Mouse (Mus musculus) neural tube, embryonic 12.5 days (tissue): Measurements from ENCODE around the gene Mepce. TPM values are rescaled to one million over a fixed set of nuclear protein-coding genes. Genes with fewer than 3 reads are reported as not detected.
A peak's percentile ranks its signal among the peaks of the same experiment; 100 is the strongest.

ENCODE experiments used
- ATAC-seq: fragments of 200-750 bp; cut with Nextera tagmentation; 2 replicates; pipeline ENCODE4 v1.8.0; 2017; ENCODE audit warnings: low read depth, mild to moderate bottlenecking, moderate TSS enrichment, moderate library complexity; ENCODE audit not compliant: low FRiP score
- H3K27ac ChIP-seq: fragments of 300-500 bp; sonication (generic); 2 replicates; pipeline ENCODE4 v1.5.1; 2016
- H3K27me3 ChIP-seq: fragments of 300-500 bp; sonication (generic); replicated peaks from 2 replicates; pipeline ENCODE4 v1.6.1; 2016; ENCODE audit warnings: mild to moderate bottlenecking
- H3K36me3 ChIP-seq: fragments of 300-500 bp; sonication (generic); 2 replicates; pipeline ENCODE4 v1.6.1; 2016; ENCODE audit warnings: mild to moderate bottlenecking
- H3K4me1 ChIP-seq: fragments of 300-500 bp; sonication (generic); 2 replicates; pipeline ENCODE4 v1.6.1; 2016
- H3K4me2 ChIP-seq: fragments of 300-500 bp; sonication (generic); replicated peaks from 2 replicates; pipeline ENCODE4 v1.6.1; 2016; ENCODE audit warnings: mild to moderate bottlenecking
- H3K4me3 ChIP-seq: fragments of 300-500 bp; sonication (generic); 2 replicates; pipeline ENCODE4 v1.5.1; 2016
- H3K9ac ChIP-seq: fragments of 300-500 bp; sonication (generic); 2 replicates; pipeline ENCODE4 v1.6.1; 2016; ENCODE audit warnings: mild to moderate bottlenecking
- H3K9me3 ChIP-seq: fragments of 300-500 bp; sonication (generic); 2 replicates; pipeline ENCODE4 v1.6.1; 2016; ENCODE audit warnings: mild to moderate bottlenecking
- WGBS: fragments of 180-500 bp; shearing (Covaris S2); methylation state at CpG from one replicate; pipeline ENCODE4 v1.1.7; 2016; 5-methylcytosine and 5-hydroxymethylcytosine counted together
- polyA plus RNA-seq: library from polyadenylated mRNA; unstranded; fragments of >200 nt; fragmentation: Nextera tagmentation; extraction: Ambion mirVana; gene quantifications from 2 replicates; pipeline ENCODE4 v1.2.1, GENCODE M21; 2016

Gene Mepce
- polyA plus RNA-seq, 1 experiment from 2014 or later: 15.4 TPM

DNA sequence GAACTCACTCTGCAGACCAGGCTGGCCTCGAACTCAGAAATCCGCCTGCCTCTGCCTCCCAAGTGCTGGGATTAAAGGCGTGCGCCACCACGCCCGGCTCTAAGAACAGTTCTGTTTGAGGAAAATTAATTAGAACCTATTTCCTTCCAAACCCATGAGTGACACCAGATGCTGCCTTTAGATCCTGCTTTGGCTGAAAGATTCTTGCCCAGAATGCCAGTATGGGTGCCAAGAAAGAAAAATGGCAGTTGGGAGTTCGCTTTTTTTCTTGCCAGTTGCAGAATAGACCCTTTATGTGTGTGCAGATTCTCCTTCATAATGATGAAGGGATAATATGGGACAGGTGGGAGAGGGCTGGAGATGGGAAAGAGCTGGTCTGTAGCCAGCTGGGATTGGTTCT lies 43.3 kb downstream of the Mepce start:
- H3K36me3 ChIP-seq: no peaks in the 10 kb centered on the region
- no peak for ATAC-seq
- H3K4me1 ChIP-seq: peaks cover 50% of the 10 kb centered on the region
- H3K9me3 ChIP-seq: no peaks in the 10 kb centered on the region
- H3K4me3 ChIP-seq: no peak overlapping the region
- WGBS: 94% methylated on average over 7 of the region's 7 CpGs
- no peaks in the 10 kb centered on the region for H3K27me3 ChIP-seq
- H3K9ac ChIP-seq: no peak overlapping the region
- no peak overlapping the region for H3K4me2 ChIP-seq
- H3K27ac ChIP-seq: no peak overlapping the region

DNA sequence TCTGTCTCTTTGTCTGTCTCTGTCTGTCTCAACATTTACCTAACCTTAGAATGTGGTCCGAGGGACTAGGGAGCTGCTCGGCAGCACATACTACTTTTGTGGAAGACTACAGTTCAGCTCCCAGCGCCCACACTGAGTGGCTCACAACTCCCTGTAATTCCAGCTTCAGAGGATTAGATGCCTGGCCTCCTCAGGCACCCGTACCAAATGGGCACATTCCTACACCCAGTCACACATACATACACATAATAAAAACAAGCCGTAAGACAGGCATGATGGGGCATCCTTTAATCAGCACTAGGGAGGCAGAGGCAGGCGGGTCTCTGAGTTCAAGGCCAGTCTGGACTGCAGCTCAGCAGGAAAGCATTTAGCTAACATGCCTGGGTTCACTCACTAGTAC lies 44.6 kb downstream of the Mepce start:
- H3K4me2 ChIP-seq: no peak overlapping the region
- no peaks in the 10 kb centered on the region for H3K27me3 ChIP-seq
- no peak overlapping the region for H3K9ac ChIP-seq
- H3K4me3 ChIP-seq: no peak overlapping the region
- 90% methylated on average over 6 of the region's 6 CpGs for WGBS
- no peak for ATAC-seq
- H3K36me3 ChIP-seq: peaks cover 3% of the 10 kb centered on the region
- H3K9me3 ChIP-seq: no peaks in the 10 kb centered on the region
- peaks cover 51% of the 10 kb centered on the region for H3K4me1 ChIP-seq
- no peak overlapping the region for H3K27ac ChIP-seq

DNA sequence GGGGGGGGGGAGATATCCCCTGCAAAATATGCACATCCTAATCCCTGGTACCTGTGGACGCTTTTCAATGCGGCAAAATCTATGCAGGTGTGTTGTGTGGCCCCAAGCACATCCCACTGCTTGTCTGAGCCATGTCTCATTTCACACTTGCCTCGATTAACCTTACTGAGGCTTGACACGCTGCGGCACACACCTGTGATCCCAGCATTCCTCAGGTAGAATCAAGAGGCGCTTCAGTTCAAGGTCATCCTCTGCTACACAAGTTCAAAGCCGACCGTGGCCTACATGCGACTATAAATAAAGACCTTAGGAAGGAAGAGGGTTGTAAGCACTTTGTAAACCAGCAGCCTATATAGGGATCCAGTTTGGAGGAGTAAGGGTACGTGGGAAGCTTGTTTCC lies 45.4 kb downstream of the Mepce start:
- H3K9ac ChIP-seq: no peak overlapping the region
- H3K27me3 ChIP-seq: no peaks in the 10 kb centered on the region
- peaks cover 7% of the 10 kb centered on the region for H3K36me3 ChIP-seq
- no peaks in the 10 kb centered on the region for H3K9me3 ChIP-seq
- 74% methylated on average over 10 of the region's 10 CpGs for WGBS
- no peak for ATAC-seq
- peaks cover 46% of the 10 kb centered on the region for H3K4me1 ChIP-seq
- H3K4me3 ChIP-seq: no peak overlapping the region
- H3K27ac ChIP-seq: no peak overlapping the region
- peak overlapping the region; percentile 92 for H3K4me2 ChIP-seq

DNA sequence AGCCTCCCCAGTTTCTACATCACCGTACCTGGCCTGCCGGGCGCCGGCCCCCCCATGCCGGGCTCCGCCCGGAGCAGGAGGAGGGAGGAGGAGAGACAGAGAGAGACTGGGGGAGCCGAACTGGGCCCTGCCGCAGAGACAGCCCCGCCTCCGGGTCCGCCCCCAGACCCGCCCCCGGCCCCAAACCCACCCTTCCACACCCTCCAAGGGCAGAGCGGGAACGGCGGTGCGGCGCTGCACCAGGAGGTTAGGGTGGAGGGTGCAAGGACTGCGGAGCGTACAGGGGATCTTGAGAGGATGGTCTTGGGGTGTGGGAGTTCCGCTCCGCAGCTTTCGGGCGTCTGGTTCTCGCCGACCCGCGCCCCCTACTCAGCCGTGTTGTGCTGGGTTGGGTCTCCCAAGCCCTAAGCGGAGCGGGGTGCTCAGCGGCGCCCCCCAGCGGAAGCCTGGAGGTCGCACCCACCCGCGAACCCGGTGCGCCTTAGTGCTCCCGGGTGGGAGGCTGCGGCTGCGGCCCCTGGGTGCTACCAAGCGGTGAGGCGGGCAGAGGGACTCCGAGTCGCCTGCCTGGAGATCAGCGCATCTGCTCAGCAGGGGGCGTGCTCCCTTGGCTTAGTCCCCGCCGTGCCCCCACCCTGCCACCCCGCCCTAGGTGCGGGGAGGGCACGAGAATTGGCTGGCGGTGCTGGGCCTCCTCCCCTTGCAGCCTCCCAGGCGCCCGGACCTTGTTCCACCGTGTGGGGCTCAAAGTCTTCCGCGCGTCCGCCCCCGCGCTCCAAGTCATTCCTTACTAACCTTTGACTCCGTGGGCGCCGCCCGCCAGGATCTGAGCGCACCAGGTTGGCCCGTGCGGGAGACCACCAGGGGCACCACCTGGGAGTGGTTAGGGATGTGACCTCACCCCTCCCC lies 46.2 kb downstream of the Mepce start, which contains the start of gene Nyap1:
Gene Nyap1 (minus strand): TSS at position 585 of the 909 bp plus-strand sequence.
- H3K4me1 ChIP-seq: peaks cover 40% of the 10 kb centered on the region
- H3K9ac ChIP-seq: peak within 1 kb of the TSS; percentile 78
- no peaks in the 10 kb centered on the region for H3K9me3 ChIP-seq
- H3K36me3 ChIP-seq: peaks cover 13% of the 10 kb centered on the region
- ATAC-seq: peak; percentile 83
- peak within 1 kb of the TSS; percentile 79 for H3K4me3 ChIP-seq
- H3K27ac ChIP-seq: peak within 1 kb of the TSS; percentile 57
- H3K4me2 ChIP-seq: peak within 1 kb of the TSS; percentile 92
- under 1% methylated on average over 71 of the region's 71 CpGs for WGBS
- H3K27me3 ChIP-seq: no peaks in the 10 kb centered on the region

DNA sequence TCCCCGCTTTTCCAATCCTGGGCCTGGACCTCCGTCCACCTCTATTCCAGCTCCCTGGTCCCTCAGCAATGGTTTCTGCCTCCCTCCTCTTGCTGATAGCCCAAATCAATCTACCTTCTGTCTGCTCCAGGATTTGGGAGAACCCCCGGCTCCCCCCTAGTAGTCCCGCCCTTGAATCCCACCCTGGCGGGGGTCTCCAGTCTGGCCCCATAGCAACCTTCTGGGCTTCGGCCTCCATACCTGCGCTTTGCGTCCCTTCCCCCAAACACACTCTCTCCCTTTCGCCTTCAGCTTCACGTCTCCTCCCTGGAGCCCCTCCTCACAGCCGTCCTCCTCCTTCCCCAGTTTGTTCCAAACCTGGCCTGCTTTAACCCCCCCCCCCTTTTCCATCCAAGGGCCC lies 46.9 kb downstream of the Mepce start:
- Histone ChIP-seq H3K27ac (no peak overlapping the region), H3K36me3 (peaks cover 21% of the 10 kb centered on the region), H3K9ac (peak overlapping the region; percentile 78), H3K27me3 (no peaks in the 10 kb centered on the region), H3K4me3 (peak overlapping the region; percentile 79), H3K4me2 (peak overlapping the region; percentile 92), H3K9me3 (no peaks in the 10 kb centered on the region), H3K4me1 (peaks cover 45% of the 10 kb centered on the region)
- WGBS: 4% methylated on average over 11 of the region's 11 CpGs
- ATAC-seq: peak; percentile 14; the same call in 1 of the 2 replicates

DNA sequence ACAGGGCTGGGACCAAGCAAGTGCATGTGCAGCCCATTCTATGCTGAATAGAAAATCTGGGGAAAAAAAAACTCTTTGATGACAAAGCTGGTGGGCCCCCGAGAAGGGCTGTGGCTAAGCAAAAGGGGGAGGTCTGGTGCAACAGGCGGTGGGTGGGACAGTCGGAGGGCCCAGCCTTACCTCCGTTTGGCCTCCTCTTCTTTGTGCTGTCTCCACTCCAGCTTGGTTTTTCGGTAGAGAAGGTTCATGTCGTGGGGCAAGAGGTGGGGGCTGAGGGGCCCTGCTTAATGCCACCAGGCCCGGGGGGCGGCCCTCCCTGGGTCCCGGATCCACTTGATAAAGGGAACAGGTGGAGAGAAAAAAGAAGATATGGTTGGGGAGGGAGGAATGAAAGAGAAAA lies 48.0 kb downstream of the Mepce start:
- Histone ChIP-seq H3K4me1 (peaks cover 52% of the 10 kb centered on the region), H3K27me3 (no peaks in the 10 kb centered on the region), H3K9me3 (no peaks in the 10 kb centered on the region), H3K36me3 (peaks cover 29% of the 10 kb centered on the region), H3K9ac (peak overlapping the region; percentile 78), H3K4me2 (peak overlapping the region; percentile 92), H3K4me3 (peak overlapping the region; percentile 79), H3K27ac (no peak overlapping the region)
- WGBS: 37% methylated on average over 9 of the region's 9 CpGs
- ATAC-seq: no peak

DNA sequence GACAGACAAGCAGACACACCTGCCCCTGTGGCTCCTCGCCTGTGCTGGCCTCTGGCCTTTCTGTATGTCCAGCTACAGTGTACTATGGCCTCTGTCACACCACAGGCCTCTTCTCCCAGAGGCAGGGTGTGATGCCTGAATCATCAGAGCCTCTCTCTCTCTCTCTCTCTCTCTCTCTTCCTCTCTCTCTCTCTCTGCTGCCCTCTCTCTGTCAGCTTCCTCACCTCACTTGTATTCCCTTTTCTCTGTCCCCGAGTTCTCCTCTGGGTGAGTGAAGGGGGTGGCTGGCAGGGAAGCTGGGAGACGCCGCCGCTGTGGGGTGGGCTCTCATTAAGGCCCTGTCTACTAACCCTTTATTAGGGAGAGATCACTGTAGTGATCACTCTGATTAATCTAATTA lies 48.9 kb downstream of the Mepce start:
- Histone ChIP-seq H3K4me3 (no peak overlapping the region), H3K9me3 (no peaks in the 10 kb centered on the region), H3K4me2 (peak overlapping the region; percentile 92), H3K9ac (peak overlapping the region; percentile 78; the same call in 1 of the 2 replicates), H3K27me3 (no peaks in the 10 kb centered on the region), H3K27ac (no peak overlapping the region), H3K36me3 (peaks cover 30% of the 10 kb centered on the region), H3K4me1 (peaks cover 60% of the 10 kb centered on the region)
- 37% methylated on average over 5 of the region's 5 CpGs for WGBS
- ATAC-seq: no peak

DNA sequence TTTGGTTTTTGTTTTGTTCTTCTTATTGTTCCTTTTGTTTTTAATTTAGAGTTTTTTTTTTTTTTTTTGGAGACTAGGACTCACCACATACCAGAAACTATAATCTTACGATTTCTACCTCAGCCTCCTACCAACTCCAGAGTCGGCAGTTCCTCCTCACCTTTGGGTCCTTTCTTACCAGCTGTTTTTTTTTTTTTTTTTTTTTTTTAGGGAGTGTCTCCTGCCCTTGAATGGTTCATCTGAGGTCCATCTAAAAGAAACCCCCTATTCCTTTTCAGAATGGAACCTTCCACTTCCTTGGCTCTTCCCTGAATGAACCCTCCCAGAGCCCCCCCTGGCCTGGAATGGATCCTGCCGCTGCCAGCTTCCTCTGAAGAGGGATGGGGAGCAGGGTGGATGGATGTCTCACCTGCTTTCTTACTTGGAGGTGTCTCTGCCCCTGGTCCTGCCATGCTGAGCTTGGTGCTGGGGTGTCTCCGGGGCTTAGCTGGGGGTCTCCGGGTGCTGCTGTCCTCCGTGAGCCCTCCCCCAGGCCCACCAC lies 50.0 kb downstream of the Mepce start:
- H3K4me2 ChIP-seq: peak overlapping the region; percentile 92; the same call in 1 of the 2 replicates

DNA sequence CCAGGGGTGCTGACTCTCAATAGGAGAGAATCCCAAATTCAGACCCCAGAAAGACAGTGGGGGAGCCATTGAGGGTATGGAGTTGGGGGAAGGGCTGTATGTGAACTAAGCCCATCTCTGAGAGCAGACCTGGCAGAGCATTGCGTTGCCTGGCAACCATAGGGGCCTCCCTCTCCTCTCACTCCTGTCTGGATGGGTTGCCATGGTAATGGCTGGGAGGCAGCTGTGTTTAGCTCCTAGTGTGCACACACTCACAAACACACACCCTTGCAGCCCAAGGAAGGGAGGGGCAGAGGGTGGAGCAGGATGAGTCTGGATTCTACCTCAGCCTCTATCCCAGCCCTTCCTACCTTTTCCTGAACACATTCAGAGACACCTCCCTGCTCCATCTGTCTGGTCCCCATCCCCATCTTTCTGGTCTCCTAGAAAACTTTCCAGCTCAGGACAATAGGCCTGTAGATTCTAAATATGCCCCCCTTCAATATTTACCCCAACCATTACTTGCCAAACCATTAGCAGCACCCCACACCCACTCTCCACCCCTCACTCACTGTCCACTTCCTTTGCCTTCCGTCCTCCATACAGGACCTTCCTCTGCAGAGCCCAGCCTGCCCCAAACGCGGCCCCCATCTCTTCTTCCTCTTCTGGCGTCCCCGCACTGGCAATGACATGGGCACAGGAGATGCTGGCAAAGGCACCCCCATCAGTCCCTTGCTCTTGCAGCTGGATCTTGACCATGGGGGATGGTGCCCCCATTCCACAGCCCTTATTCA lies 53.0 kb downstream of the Mepce start:
- 56% methylated on average over 6 of the region's 6 CpGs for WGBS
- H3K4me1 ChIP-seq: peaks cover 51% of the 10 kb centered on the region
- ATAC-seq: peak; percentile 97
- peak overlapping the region; percentile 97 for H3K27ac ChIP-seq
- H3K9ac ChIP-seq: peak overlapping the region; percentile 42
- peaks cover 63% of the 10 kb centered on the region for H3K36me3 ChIP-seq
- peak overlapping the region; percentile 18; the same call in 1 of the 2 replicates for H3K4me3 ChIP-seq
- H3K27me3 ChIP-seq: no peaks in the 10 kb centered on the region
- no peaks in the 10 kb centered on the region for H3K9me3 ChIP-seq
- peak overlapping the region; percentile 54 for H3K4me2 ChIP-seq

More for the DNA sequence above, 50.0 kb downstream of the Mepce start:
- H3K9ac ChIP-seq: 0 out of 2 replicates have a peak overlapping the region, but pooled peaks have one; percentile 38
- peaks cover 40% of the 10 kb centered on the region for H3K36me3 ChIP-seq
- no peaks in the 10 kb centered on the region for H3K9me3 ChIP-seq
- peaks cover 61% of the 10 kb centered on the region for H3K4me1 ChIP-seq
- H3K27ac ChIP-seq: no peak overlapping the region
- no peaks in the 10 kb centered on the region for H3K27me3 ChIP-seq
- no peak for ATAC-seq
- H3K4me3 ChIP-seq: no peak overlapping the region
- WGBS: 80% methylated on average over 6 of the region's 6 CpGs

DNA sequence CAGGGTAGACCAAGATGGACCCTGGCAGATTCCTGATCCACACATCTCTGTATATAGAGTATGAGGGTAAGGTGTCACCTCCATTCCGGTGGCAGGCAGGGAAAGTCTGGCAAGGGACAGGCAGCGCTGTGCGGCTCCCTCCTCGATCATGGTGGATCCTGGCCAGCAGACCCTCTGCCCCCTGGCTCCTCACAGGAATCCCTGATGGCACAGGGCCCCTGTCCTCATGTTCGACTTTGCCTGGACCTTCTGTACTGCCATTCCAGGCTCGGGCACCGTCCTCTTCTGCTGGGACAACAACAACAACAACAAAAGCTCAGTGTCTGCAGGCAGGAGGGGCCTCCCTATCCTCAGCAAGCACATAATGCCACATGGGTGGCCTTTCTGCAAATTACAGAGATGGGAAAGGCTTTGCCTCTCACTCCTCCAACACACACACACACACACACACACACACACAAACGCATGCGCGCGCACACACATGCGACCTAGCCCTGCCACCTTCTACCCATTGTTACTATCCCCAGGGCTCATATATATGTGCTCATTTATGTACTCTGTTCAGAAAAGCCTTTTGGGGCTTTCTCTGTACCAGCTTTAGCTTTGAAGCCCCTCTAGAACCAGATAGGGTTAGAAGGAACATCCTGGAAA lies 53.7 kb downstream of the Mepce start:
- Histone ChIP-seq H3K4me2 (peak overlapping the region; percentile 54), H3K4me3 (peak overlapping the region; percentile 18; the same call in 1 of the 2 replicates), H3K4me1 (peaks cover 44% of the 10 kb centered on the region), H3K9ac (peak overlapping the region; percentile 44), H3K9me3 (no peaks in the 10 kb centered on the region), H3K27ac (peak overlapping the region; percentile 97), H3K36me3 (peaks cover 65% of the 10 kb centered on the region), H3K27me3 (no peaks in the 10 kb centered on the region)
- peak; percentile 77 for ATAC-seq
- 47% methylated on average over 12 of the region's 12 CpGs for WGBS
